Mouse (Mus musculus): ENCODE data around the gene Shmt1. TPM values are rescaled to one million over a fixed set of nuclear protein-coding genes. Genes with fewer than 3 reads are reported as not detected.
A peak's percentile ranks its signal among the peaks of the same experiment; 100 is the strongest.

Shmt1 gene
- polyA plus RNA-seq, 1 experiment from 2014 or later: 29.6 TPM

GRCm38 (mm10) chr11:60811054-60811460 is 461 bp downstream of the Shmt1 start:
- peaks cover 6 to 27% of the 10 kb centered on the region in 2 experiments for H3K4me1 ChIP-seq (ENCODE audit: control insufficient read depth in 2 of 2, insufficient read depth in 2 of 2, low read length in 2 of 2)
- WGBS: under 1% methylated on average over 29 of the region's 29 CpGs
- peak overlapping the region; percentile 72 for H3K9ac ChIP-seq (ENCODE audit: low read length)
- H3K4me2 ChIP-seq (ENCODE audit: low read length): peak overlapping the region; percentile 89
- peak overlapping the region; percentile 54 to 64 for H3K4me3 ChIP-seq (ENCODE audit: control insufficient read depth in 1 of 2, insufficient read depth in 1 of 2, low read depth in 1 of 2, low read length in 2 of 2)
- H3K36me3 ChIP-seq (ENCODE audit: control insufficient read depth, insufficient read depth, low read length): no peaks in the 10 kb centered on the region
- H3K27me3 ChIP-seq (ENCODE audit: control insufficient read depth, insufficient read depth, low read length): no peaks in the 10 kb centered on the region
- H3K27ac ChIP-seq (replicated peaks in 1 of 2; ENCODE audit: control insufficient read depth in 1 of 2, insufficient read depth in 1 of 2, low read depth in 2 of 2, low read length in 2 of 2): no peak overlapping the region; a peak in 1 of 4 replicates
- ATAC-seq (ENCODE audit: insufficient number of reproducible peaks, insufficient read depth, low FRiP score, low read depth): peak; percentile 99
- no peaks in the 10 kb centered on the region for H3K9me3 ChIP-seq (ENCODE audit: control insufficient read depth, low read length)

GRCm38 (mm10) chr11:60810046-60810965 is 1.2 kb downstream of the Shmt1 start:
- H3K4me1 ChIP-seq (ENCODE audit: control insufficient read depth in 2 of 2, insufficient read depth in 2 of 2, low read length in 2 of 2): peaks cover 6 to 27% of the 10 kb centered on the region in 2 experiments
- no peak overlapping the region; a peak in 1 of 4 replicates for H3K27ac ChIP-seq (replicated peaks in 1 of 2; ENCODE audit: control insufficient read depth in 1 of 2, insufficient read depth in 1 of 2, low read depth in 2 of 2, low read length in 2 of 2)
- 18% methylated on average over 14 of the region's 14 CpGs for WGBS
- no peak for ATAC-seq (ENCODE audit: insufficient number of reproducible peaks, insufficient read depth, low FRiP score, low read depth)
- peak overlapping the region; percentile 89 for H3K4me2 ChIP-seq (ENCODE audit: low read length)
- peak overlapping the region; percentile 54 to 64 for H3K4me3 ChIP-seq (ENCODE audit: control insufficient read depth in 1 of 2, insufficient read depth in 1 of 2, low read depth in 1 of 2, low read length in 2 of 2)
- no peaks in the 10 kb centered on the region for H3K9me3 ChIP-seq (ENCODE audit: control insufficient read depth, low read length)
- H3K27me3 ChIP-seq (ENCODE audit: control insufficient read depth, insufficient read depth, low read length): no peaks in the 10 kb centered on the region
- H3K9ac ChIP-seq (ENCODE audit: low read length): peak overlapping the region; percentile 72
- no peaks in the 10 kb centered on the region for H3K36me3 ChIP-seq (ENCODE audit: control insufficient read depth, insufficient read depth, low read length)

GRCm38 (mm10) chr11:60809546-60809945 is 2.0 kb downstream of the Shmt1 start:
- H3K27me3 ChIP-seq (ENCODE audit: control insufficient read depth, insufficient read depth, low read length): no peaks in the 10 kb centered on the region
- ATAC-seq (ENCODE audit: insufficient number of reproducible peaks, insufficient read depth, low FRiP score, low read depth): no peak
- peak overlapping the region; percentile 89 for H3K4me2 ChIP-seq (ENCODE audit: low read length)
- H3K9ac ChIP-seq (ENCODE audit: low read length): no peak overlapping the region
- H3K9me3 ChIP-seq (ENCODE audit: control insufficient read depth, low read length): no peaks in the 10 kb centered on the region
- H3K4me1 ChIP-seq (ENCODE audit: control insufficient read depth in 2 of 2, insufficient read depth in 2 of 2, low read length in 2 of 2): peaks cover 6 to 27% of the 10 kb centered on the region in 2 experiments
- H3K36me3 ChIP-seq (ENCODE audit: control insufficient read depth, insufficient read depth, low read length): no peaks in the 10 kb centered on the region
- H3K27ac ChIP-seq (replicated peaks in 1 of 2; ENCODE audit: control insufficient read depth in 1 of 2, insufficient read depth in 1 of 2, low read depth in 2 of 2, low read length in 2 of 2): no peak overlapping the region
- 57% methylated on average over 1 of the region's 1 CpGs for WGBS
- H3K4me3 ChIP-seq (ENCODE audit: control insufficient read depth in 1 of 2, insufficient read depth in 1 of 2, low read depth in 1 of 2, low read length in 2 of 2): peak overlapping the region in 1 of 2 experiments; percentile 54; a peak in 1 of 4 replicates

GRCm38 (mm10) chr11:60808286-60809070 is 3.0 kb downstream of the Shmt1 start:
- Histone ChIP-seq H3K27ac (replicated peaks in 1 of 2; ENCODE audit: control insufficient read depth in 1 of 2, insufficient read depth in 1 of 2, low read depth in 2 of 2, low read length in 2 of 2) (0 out of 4 replicates have a peak overlapping the region, but pooled peaks of 1 of the 2 experiments have one; percentile 42), H3K36me3 (ENCODE audit: control insufficient read depth, insufficient read depth, low read length) (peaks cover 4% of the 10 kb centered on the region), H3K9ac (ENCODE audit: low read length) (peak overlapping the region; percentile 40), H3K9me3 (ENCODE audit: control insufficient read depth, low read length) (no peaks in the 10 kb centered on the region), H3K27me3 (ENCODE audit: control insufficient read depth, insufficient read depth, low read length) (no peaks in the 10 kb centered on the region), H3K4me2 (ENCODE audit: low read length) (peak overlapping the region; percentile 21), H3K4me1 (ENCODE audit: control insufficient read depth in 2 of 2, insufficient read depth in 2 of 2, low read length in 2 of 2) (peaks cover 6 to 27% of the 10 kb centered on the region in 2 experiments), H3K4me3 (ENCODE audit: control insufficient read depth in 1 of 2, insufficient read depth in 1 of 2, low read depth in 1 of 2, low read length in 2 of 2) (no peak overlapping the region)
- WGBS: 62% methylated on average over 4 of the region's 4 CpGs
- ATAC-seq (ENCODE audit: insufficient number of reproducible peaks, insufficient read depth, low FRiP score, low read depth): no peak

- Histone ChIP-seq H3K36me3 (ENCODE audit: control insufficient read depth, insufficient read depth, low read length) (peaks cover 52% of the 10 kb centered on the region), H3K4me1 (ENCODE audit: control insufficient read depth in 2 of 2, insufficient read depth in 2 of 2, low read length in 2 of 2) (peaks cover 4 to 6% of the 10 kb centered on the region in 2 experiments; a peak in 3 of 4 replicates), H3K9ac (ENCODE audit: low read length) (no peak overlapping the region), H3K27ac (replicated peaks in 1 of 2; ENCODE audit: control insufficient read depth in 1 of 2, insufficient read depth in 1 of 2, low read depth in 2 of 2, low read length in 2 of 2) (no peak overlapping the region), H3K27me3 (ENCODE audit: control insufficient read depth, insufficient read depth, low read length) (no peaks in the 10 kb centered on the region), H3K9me3 (ENCODE audit: control insufficient read depth, low read length) (no peaks in the 10 kb centered on the region), H3K4me2 (ENCODE audit: low read length) (no peak overlapping the region), H3K4me3 (ENCODE audit: control insufficient read depth in 1 of 2, insufficient read depth in 1 of 2, low read depth in 1 of 2, low read length in 2 of 2) (no peak overlapping the region)
- ATAC-seq (ENCODE audit: insufficient number of reproducible peaks, insufficient read depth, low FRiP score, low read depth): no peak
- 86% methylated on average over 1 of the region's 1 CpGs for WGBS
Measured at GRCm38 (mm10) chr11:60800892-60801291, 10.6 kb downstream of the Shmt1 start.

GRCm38 (mm10) chr11:60799977-60800376 is 11.5 kb downstream of the Shmt1 start:
- no peak for ATAC-seq (ENCODE audit: insufficient number of reproducible peaks, insufficient read depth, low FRiP score, low read depth)
- H3K27me3 ChIP-seq (ENCODE audit: control insufficient read depth, insufficient read depth, low read length): no peaks in the 10 kb centered on the region
- peaks cover 52% of the 10 kb centered on the region for H3K36me3 ChIP-seq (ENCODE audit: control insufficient read depth, insufficient read depth, low read length)
- H3K4me1 ChIP-seq (ENCODE audit: control insufficient read depth in 2 of 2, insufficient read depth in 2 of 2, low read length in 2 of 2): peaks cover 4 to 7% of the 10 kb centered on the region in 2 experiments; a peak in 3 of 4 replicates
- WGBS: 85% methylated on average over 4 of the region's 4 CpGs
- no peak overlapping the region for H3K27ac ChIP-seq (replicated peaks in 1 of 2; ENCODE audit: control insufficient read depth in 1 of 2, insufficient read depth in 1 of 2, low read depth in 2 of 2, low read length in 2 of 2)
- no peak overlapping the region for H3K4me2 ChIP-seq (ENCODE audit: low read length)
- H3K9me3 ChIP-seq (ENCODE audit: control insufficient read depth, low read length): no peaks in the 10 kb centered on the region
- H3K9ac ChIP-seq (ENCODE audit: low read length): no peak overlapping the region
- no peak overlapping the region for H3K4me3 ChIP-seq (ENCODE audit: control insufficient read depth in 1 of 2, insufficient read depth in 1 of 2, low read depth in 1 of 2, low read length in 2 of 2)

GRCm38 (mm10) chr11:60796342-60796741 is 15.2 kb downstream of the Shmt1 start:
- peak; percentile 23; the same call in 1 of the 2 replicates for ATAC-seq (ENCODE audit: insufficient number of reproducible peaks, insufficient read depth, low FRiP score, low read depth)
- Histone ChIP-seq H3K4me1 (ENCODE audit: control insufficient read depth in 2 of 2, insufficient read depth in 2 of 2, low read length in 2 of 2) (peaks cover 4 to 7% of the 10 kb centered on the region in 2 experiments; a peak in 3 of 4 replicates), H3K27me3 (ENCODE audit: control insufficient read depth, insufficient read depth, low read length) (no peaks in the 10 kb centered on the region), H3K4me3 (ENCODE audit: control insufficient read depth in 1 of 2, insufficient read depth in 1 of 2, low read depth in 1 of 2, low read length in 2 of 2) (no peak overlapping the region), H3K27ac (replicated peaks in 1 of 2; ENCODE audit: control insufficient read depth in 1 of 2, insufficient read depth in 1 of 2, low read depth in 2 of 2, low read length in 2 of 2) (peak overlapping the region; percentile 7 to 39; a peak in 3 of 4 replicates), H3K9ac (ENCODE audit: low read length) (no peak overlapping the region), H3K9me3 (ENCODE audit: control insufficient read depth, low read length) (no peaks in the 10 kb centered on the region), H3K36me3 (ENCODE audit: control insufficient read depth, insufficient read depth, low read length) (peaks cover 66% of the 10 kb centered on the region), H3K4me2 (ENCODE audit: low read length) (no peak overlapping the region)
- 76% methylated on average over 11 of the region's 11 CpGs for WGBS

Data from heart, embryonic 14.5 days (tissue).